Comparison of ENCODE assay signal across 8 mouse cellular contexts in the genomic region with DNA sequence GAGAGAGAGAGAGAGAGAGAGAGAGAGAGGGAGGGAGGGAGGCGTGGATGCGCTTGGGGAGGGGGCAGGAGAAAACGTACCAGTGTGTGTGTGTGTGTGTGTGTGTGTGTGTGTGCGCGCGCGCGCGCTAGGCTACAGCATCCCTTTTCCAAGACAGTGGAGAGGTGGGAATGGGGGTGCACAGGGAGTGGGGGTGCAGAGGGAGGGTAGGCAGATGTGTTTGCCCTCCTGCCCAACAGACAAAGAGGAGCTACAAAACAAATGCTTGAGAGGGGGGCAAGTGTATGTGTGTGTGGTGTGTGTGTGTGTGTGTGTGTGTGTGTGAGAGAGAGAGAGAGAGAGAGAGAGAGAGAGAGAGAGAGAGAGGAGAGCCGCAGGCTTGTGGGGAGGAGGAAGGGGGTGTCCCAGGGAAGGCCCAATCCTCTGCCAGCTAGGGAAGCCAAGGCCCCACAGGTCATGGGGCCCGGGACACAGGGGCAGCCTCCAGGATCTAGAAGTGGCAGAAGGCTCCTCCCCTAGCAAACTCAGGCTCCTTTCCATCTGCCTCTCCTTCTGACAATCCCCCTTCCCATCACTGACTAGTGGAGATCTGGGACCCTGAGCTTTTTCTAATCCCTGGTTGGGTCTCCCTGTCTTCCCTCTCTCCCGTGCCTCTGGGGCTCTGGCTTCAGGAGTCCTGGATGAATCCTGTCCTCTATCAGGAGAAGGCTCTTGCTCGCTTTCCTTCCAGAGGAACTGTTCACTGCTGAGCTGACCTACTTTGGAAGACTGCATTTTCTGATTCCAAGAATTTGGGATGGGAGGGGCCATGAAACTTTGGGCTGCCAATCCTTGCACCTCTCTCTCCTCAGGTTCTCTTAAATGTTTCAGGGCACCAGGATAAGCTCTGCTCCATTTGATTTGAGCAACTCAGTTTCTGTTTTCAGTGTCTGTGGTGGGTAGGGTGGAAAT. TPM values are rescaled to one million over a fixed set of nuclear protein-coding genes. Genes with fewer than 3 reads are reported as not detected.
A peak's percentile ranks its signal among the peaks of the same experiment; 100 is the strongest.
DNase-seq lines count a peak whose midpoint lies in the region; ATAC-seq and TF ChIP-seq lines count a peak whose summit lies in the region.

No protein-coding gene starts in this region.

- H3K9ac ChIP-seq in intestine, embryonic 15.5 days: peak overlapping the region; percentile 23; the same call in 1 of the 2 replicates
- peak overlapping the region; percentile 50 for H3K9ac ChIP-seq in limb, embryonic 14.5 days (ENCODE audit: low read depth, low read length, severe bottlenecking)
- H3K9ac ChIP-seq in midbrain, postnatal 0 days (replicated peaks; ENCODE audit: low read length, poor library complexity, severe bottlenecking): peak overlapping the region; percentile 61

- no peaks in the 10 kb centered on the region for H3K27me3 ChIP-seq in intestine, embryonic 15.5 days (replicated peaks)
- no peaks in the 10 kb centered on the region for H3K27me3 ChIP-seq in limb, embryonic 14.5 days (ENCODE audit: control insufficient read depth, insufficient read depth, low read length)
- no peaks in the 10 kb centered on the region for H3K27me3 ChIP-seq in midbrain, postnatal 0 days (ENCODE audit: insufficient read depth, low read length)

- peak overlapping the region; percentile 50 for H3K4me3 ChIP-seq in intestine, embryonic 15.5 days (replicated peaks)
- peak overlapping the region; percentile 52 for H3K4me3 ChIP-seq in limb, embryonic 14.5 days (replicated peaks; ENCODE audit: low read length)
- H3K4me3 ChIP-seq in midbrain, postnatal 0 days (ENCODE audit: low read depth, low read length): peak overlapping the region; percentile 49

- TF ChIP-seq POLR2A in limb, embryonic 14.5 days (IDR thresholded peaks at IDR 0.05; ENCODE audit: borderline replicate concordance, extremely low read depth, insufficient read depth, insufficient read length): no peak

- TF ChIP-seq CTCF in midbrain, postnatal 0 days (IDR thresholded peaks at IDR 0.05): no peak

- WGBS in intestine, embryonic 15.5 days: 16% methylated on average over 11 of the region's 13 CpGs
- 7% methylated on average over 9 of the region's 13 CpGs for WGBS in limb, embryonic 14.5 days
- 4% methylated on average over 12 of the region's 13 CpGs for WGBS in midbrain, postnatal 0 days

- H3K9me3 ChIP-seq in intestine, embryonic 15.5 days: no peaks in the 10 kb centered on the region
- H3K9me3 ChIP-seq in limb, embryonic 14.5 days (ENCODE audit: control insufficient read depth, low read length): no peaks in the 10 kb centered on the region
- no peaks in the 10 kb centered on the region for H3K9me3 ChIP-seq in midbrain, postnatal 0 days (ENCODE audit: low read length)

- H3K4me1 ChIP-seq in intestine, embryonic 15.5 days (replicated peaks): peaks cover 14% of the 10 kb centered on the region
- H3K4me1 ChIP-seq in limb, embryonic 14.5 days (ENCODE audit: control insufficient read depth, insufficient read depth, low read length): peaks cover 14% of the 10 kb centered on the region
- peaks cover 10% of the 10 kb centered on the region; the same call in 1 of the 2 replicates for H3K4me1 ChIP-seq in midbrain, postnatal 0 days (ENCODE audit: insufficient read depth, low read length)

- peak overlapping the region; percentile 92 for H3K4me2 ChIP-seq in intestine, embryonic 15.5 days (replicated peaks)
- peak overlapping the region; percentile 77 for H3K4me2 ChIP-seq in limb, embryonic 14.5 days (replicated peaks; ENCODE audit: low read depth, low read length, severe bottlenecking)
- peak overlapping the region; percentile 77 for H3K4me2 ChIP-seq in midbrain, postnatal 0 days (ENCODE audit: low read depth, low read length, poor library complexity, severe bottlenecking)

- ATAC-seq in intestine, embryonic 15.5 days: peak; percentile 67
- ATAC-seq in limb, embryonic 14.5 days (ENCODE audit: low FRiP score, low read depth): peak; percentile 69
- ATAC-seq in midbrain, postnatal 0 days (ENCODE audit: low FRiP score): peak; percentile 85

- no peaks in the 10 kb centered on the region for H3K36me3 ChIP-seq in intestine, embryonic 15.5 days
- H3K36me3 ChIP-seq in limb, embryonic 14.5 days (ENCODE audit: control insufficient read depth, insufficient read depth, low read length): peaks cover under 1% of the 10 kb centered on the region
- peaks cover 5% of the 10 kb centered on the region; the same call in 1 of the 2 replicates for H3K36me3 ChIP-seq in midbrain, postnatal 0 days (ENCODE audit: insufficient read depth, low read length)

- H3K27ac ChIP-seq in intestine, embryonic 15.5 days: 0 out of 2 replicates have a peak overlapping the region, but pooled peaks have one; percentile 36
- H3K27ac ChIP-seq in limb, embryonic 14.5 days (replicated peaks; ENCODE audit: low read depth, low read length): peak overlapping the region; percentile 52
- H3K27ac ChIP-seq in midbrain, postnatal 0 days (ENCODE audit: low read depth, low read length): peak overlapping the region; percentile 91

- peak; percentile 50 for DNase-seq in adrenal gland, adult 2 months
- no peak for DNase-seq in adrenal gland, adult 8-10 months
- peak; percentile 78 to 82 for DNase-seq in cerebellum, postnatal 10 days
- peak; percentile 46 to 48 for DNase-seq in heart, adult 18-20 months
- peak; percentile 65 for DNase-seq in limb, embryonic 14.5 days (ENCODE audit: low spot score)
- DNase-seq in midbrain, postnatal 0 days (ENCODE audit: low spot score): peak; percentile 79
- peak; percentile 57 for DNase-seq in yolk sac, embryonic 10.5 days (ENCODE audit: low spot score)

RNA-seq across cellular contexts. Expression of a gene that starts 0.6 kb away (rescaled TPM):
- 1 to 10 TPM; 1.9 to 2.6 TPM for total RNA-seq in adrenal gland, adult 2 months (2021)
- polyA plus RNA-seq in adrenal gland, adult 2 months (2012; rRNA removed): 3.1 and 3.5 TPM in 2 replicates
- 10 to 100 TPM in 1 of 4 experiments, 1 to 10 TPM in 3; 1.6 to 10.8 (median 3.7) TPM for total RNA-seq in adrenal gland, adult 8-10 months (2022)
- total RNA-seq in heart, adult 18-20 months (2021): 1 to 10 TPM; 1.7 to 1.8 TPM
- 1.9 and 2.2 TPM in 2 replicates for polyA plus RNA-seq in intestine, embryonic 15.5 days (2015; fragmentation: Nextera tagmentation; extraction: Ambion mirVana)
- 8.0 and 10.3 TPM in 2 replicates for polyA plus RNA-seq in limb, embryonic 14.5 days (2012; rRNA removed)
- polyA plus RNA-seq in limb, embryonic 14.5 days (2014; fragmentation: Nextera tagmentation; extraction: Ambion mirVana): 4.6 and 5.2 TPM in 2 replicates
- total RNA-seq in midbrain, postnatal 0 days (2014; rRNA removed): 21.9 and 26.2 TPM in 2 replicates
- polyA plus RNA-seq in midbrain, postnatal 0 days (2015; fragmentation: Nextera tagmentation; extraction: Ambion mirVana): 16.8 and 17.9 TPM in 2 replicates

RNA-seq across cellular contexts. Expression of a gene that starts 19.9 kb away (rescaled TPM):
- total RNA-seq in adrenal gland, adult 2 months (2021): 100 to 1,000 TPM; 715 to 972 TPM
- 581 and 897 TPM in 2 replicates for polyA plus RNA-seq in adrenal gland, adult 2 months (2012; rRNA removed)
- total RNA-seq in adrenal gland, adult 8-10 months (2022): 100 to 1,000 TPM; 401 to 777 (median 537) TPM
- total RNA-seq in heart, adult 18-20 months (2021): 100 to 1,000 TPM; 257 to 282 TPM
- 693 and 768 TPM in 2 replicates for polyA plus RNA-seq in intestine, embryonic 15.5 days (2015; fragmentation: Nextera tagmentation; extraction: Ambion mirVana)
- polyA plus RNA-seq in limb, embryonic 14.5 days (2012; rRNA removed): 1,619 and 1,662 TPM in 2 replicates
- 1,135 and 1,177 TPM in 2 replicates for polyA plus RNA-seq in limb, embryonic 14.5 days (2014; fragmentation: Nextera tagmentation; extraction: Ambion mirVana)
- 1,580 and 1,646 TPM in 2 replicates for total RNA-seq in midbrain, postnatal 0 days (2014; rRNA removed)
- 382 and 398 TPM in 2 replicates for polyA plus RNA-seq in midbrain, postnatal 0 days (2015; fragmentation: Nextera tagmentation; extraction: Ambion mirVana)

RNA-seq across cellular contexts. Expression of a gene that starts 27.5 kb away (rescaled TPM):
- 10 to 100 TPM; 29.2 to 32.7 TPM for total RNA-seq in adrenal gland, adult 2 months (2021)
- polyA plus RNA-seq in adrenal gland, adult 2 months (2012; rRNA removed): 10.2 and 10.8 TPM in 2 replicates
- 10 to 100 TPM; 28.7 to 35.1 (median 31.4) TPM for total RNA-seq in adrenal gland, adult 8-10 months (2022)
- total RNA-seq in heart, adult 18-20 months (2021): 10 to 100 TPM; 22.3 to 28.2 TPM
- polyA plus RNA-seq in intestine, embryonic 15.5 days (2015; fragmentation: Nextera tagmentation; extraction: Ambion mirVana): 11.9 and 12.1 TPM in 2 replicates
- 17.0 and 17.7 TPM in 2 replicates for polyA plus RNA-seq in limb, embryonic 14.5 days (2012; rRNA removed)
- 13.1 and 16.3 TPM in 2 replicates for polyA plus RNA-seq in limb, embryonic 14.5 days (2014; fragmentation: Nextera tagmentation; extraction: Ambion mirVana)
- 11.5 and 15.7 TPM in 2 replicates for total RNA-seq in midbrain, postnatal 0 days (2014; rRNA removed)
- 8.9 and 11.8 TPM in 2 replicates for polyA plus RNA-seq in midbrain, postnatal 0 days (2015; fragmentation: Nextera tagmentation; extraction: Ambion mirVana)

RNA-seq across cellular contexts. Expression of a gene that starts 49.6 kb away (rescaled TPM):
- total RNA-seq in adrenal gland, adult 2 months (2021): 100 to 1,000 TPM; 112 to 127 TPM
- 46.5 and 69.5 TPM in 2 replicates for polyA plus RNA-seq in adrenal gland, adult 2 months (2012; rRNA removed)
- total RNA-seq in adrenal gland, adult 8-10 months (2022): 100 to 1,000 TPM; 126 to 149 (median 145) TPM
- 10 to 100 TPM; 76.5 to 84.4 TPM for total RNA-seq in heart, adult 18-20 months (2021)
- polyA plus RNA-seq in intestine, embryonic 15.5 days (2015; fragmentation: Nextera tagmentation; extraction: Ambion mirVana): 59.0 and 60.5 TPM in 2 replicates
- polyA plus RNA-seq in limb, embryonic 14.5 days (2012; rRNA removed): 88.3 and 96.3 TPM in 2 replicates
- polyA plus RNA-seq in limb, embryonic 14.5 days (2014; fragmentation: Nextera tagmentation; extraction: Ambion mirVana): 78.8 and 86.9 TPM in 2 replicates
- total RNA-seq in midbrain, postnatal 0 days (2014; rRNA removed): 129 and 131 TPM in 2 replicates
- 112 and 115 TPM in 2 replicates for polyA plus RNA-seq in midbrain, postnatal 0 days (2015; fragmentation: Nextera tagmentation; extraction: Ambion mirVana)

RNA-seq across cellular contexts. Expression of a gene that starts 57.0 kb away (rescaled TPM):
- total RNA-seq in adrenal gland, adult 2 months (2021): 1 to 10 TPM; 2.3 to 3.8 TPM
- 1.1 and 1.3 TPM in 2 replicates for polyA plus RNA-seq in adrenal gland, adult 2 months (2012; rRNA removed)
- total RNA-seq in adrenal gland, adult 8-10 months (2022): 1 to 10 TPM; 2.5 to 5.8 (median 4.6) TPM
- total RNA-seq in heart, adult 18-20 months (2021): 1 to 10 TPM; 6.4 to 8.6 TPM
- 30.5 and 31.5 TPM in 2 replicates for polyA plus RNA-seq in intestine, embryonic 15.5 days (2015; fragmentation: Nextera tagmentation; extraction: Ambion mirVana)
- polyA plus RNA-seq in limb, embryonic 14.5 days (2012; rRNA removed): 17.5 and 18.2 TPM in 2 replicates
- polyA plus RNA-seq in limb, embryonic 14.5 days (2014; fragmentation: Nextera tagmentation; extraction: Ambion mirVana): 19.6 and 21.1 TPM in 2 replicates
- 1.1 and 1.2 TPM in 2 replicates for total RNA-seq in midbrain, postnatal 0 days (2014; rRNA removed)
- polyA plus RNA-seq in midbrain, postnatal 0 days (2015; fragmentation: Nextera tagmentation; extraction: Ambion mirVana): 0.21 and 0.33 TPM in 2 replicates

Comparison
In these comparisons a context has a peak if more than half of its experiments do, and no peak if none do; other contexts are left out.
1. H3K27ac ChIP-seq: peak in every context shown above with its lines; median percentile 91 in midbrain, postnatal 0 days; 52 in limb, embryonic 14.5 days; 36 in intestine, embryonic 15.5 days.